Mouse (Mus musculus) MEL (cell line): ENCODE data around the gene Strap. TPM values are rescaled to one million over a fixed set of nuclear protein-coding genes. Genes with fewer than 3 reads are reported as not detected.

ENCODE experiments used
- DNase-seq: peaks from one replicate; pipeline ENCODE4 v3.0.0; 2011; ENCODE audit warnings: low read depth, low spot score
- H3K27ac ChIP-seq: 2 replicates; pipeline ENCODE4 v1.5.1; 2012; ENCODE audit warnings: low read depth, mild to moderate bottlenecking, control low read depth, low read length, moderate library complexity; ENCODE audit not compliant: control insufficient read depth
- H3K27me3 ChIP-seq, 2 experiments: fragments of 150-350 bp in 1 of 2; sonication (generic) in 1 of 2; 2 replicates each; pipeline ENCODE4 v1.6.1; 2012; ENCODE audit warnings: low read length in 2 of 2, mild to moderate bottlenecking in 2 of 2, improper control_type of control experiment in 1 of 2, moderate library complexity in 1 of 2; ENCODE audit not compliant: insufficient read depth in 2 of 2, control insufficient read depth in 1 of 2
- H3K36me3 ChIP-seq, 2 experiments: 2 replicates each; pipeline ENCODE4 v1.6.1; 2012 to 2014; ENCODE audit warnings: low read length in 2 of 2, improper control_type of control experiment in 1 of 2, inconsistent platforms in 1 of 2, mild to moderate bottlenecking in 1 of 2; ENCODE audit not compliant: insufficient read depth in 2 of 2, control insufficient read depth in 1 of 2
- H3K4me1 ChIP-seq, 2 experiments: fragments of 150-350 bp in 1 of 2; sonication (generic) in 1 of 2; 2 replicates each; pipeline ENCODE4 v1.6.1; 2012; ENCODE audit warnings: low read length in 2 of 2, improper control_type of control experiment in 1 of 2, mild to moderate bottlenecking in 1 of 2; ENCODE audit not compliant: insufficient read depth in 2 of 2, control insufficient read depth in 1 of 2
- H3K4me3 ChIP-seq, 2 experiments: fragments of 150-350 bp in 1 of 2; sonication (generic) in 1 of 2; 2 replicates each; pipeline ENCODE4 v1.5.1; 2012; ENCODE audit warnings: low read depth in 2 of 2, low read length in 2 of 2, mild to moderate bottlenecking in 2 of 2, moderate library complexity in 2 of 2, control low read depth in 1 of 2, improper control_type of control experiment in 1 of 2; ENCODE audit not compliant: control insufficient read depth in 1 of 2, insufficient read depth in 1 of 2
- H3K79me2 ChIP-seq: 2 replicates; pipeline ENCODE4 v1.6.1; 2012; ENCODE audit warnings: mild to moderate bottlenecking, low read length, moderate library complexity; ENCODE audit not compliant: control insufficient read depth, poor library complexity, insufficient read depth
- H3K9ac ChIP-seq: 2 replicates; pipeline ENCODE4 v1.6.1; 2012; ENCODE audit warnings: low read depth, mild to moderate bottlenecking, control low read depth, low read length, moderate library complexity; ENCODE audit not compliant: control insufficient read depth, poor library complexity, severe bottlenecking
- H3K9me3 ChIP-seq: fragments of 150-350 bp; sonication (generic); replicated peaks from 2 replicates; pipeline ENCODE4 v1.6.1; 2012; ENCODE audit warnings: mild to moderate bottlenecking, low read length, improper control_type of control experiment, moderate library complexity; ENCODE audit not compliant: insufficient read depth
- CHD1 ChIP-seq: IDR thresholded peaks from 2 replicates; pipeline ENCODE4 v1.6.1; 2012; ENCODE audit warnings: low read depth, mild to moderate bottlenecking, inconsistent platforms, low read length, improper control_type of control experiment
- CTCF ChIP-seq, 3 experiments: IDR thresholded peaks in 2 of 3; conservative IDR thresholded peaks in 1 of 3; 2 replicates each; pipeline ENCODE4 v1.5.1; 2011 to 2012; ENCODE audit warnings: low read length in 3 of 3, low read depth in 2 of 3, mild to moderate bottlenecking in 2 of 3, improper control_type of control experiment in 1 of 3, inconsistent platforms in 1 of 3, mixed read lengths in 1 of 3, moderate library complexity in 1 of 3; ENCODE audit not compliant: control insufficient read depth in 1 of 3, insufficient read depth in 1 of 3, poor library complexity in 1 of 3, severe bottlenecking in 1 of 3
- E2F4 ChIP-seq: IDR thresholded peaks from 2 replicates; pipeline ENCODE4 v1.6.1; 2011; ENCODE audit warnings: low read depth, low read length, improper control_type of control experiment, borderline replicate concordance
- ELF1 ChIP-seq: IDR thresholded peaks from 2 replicates; pipeline ENCODE4 v1.6.1; 2014; ENCODE audit warnings: low read depth, mild to moderate bottlenecking, inconsistent platforms, low read length, improper control_type of control experiment, moderate library complexity
- EP300 ChIP-seq, 2 experiments: IDR thresholded peaks; 2 replicates each; pipeline ENCODE4 v1.6.1; 2011; ENCODE audit warnings: improper control_type of control experiment in 2 of 2, low read length in 2 of 2, low read depth in 1 of 2, mild to moderate bottlenecking in 1 of 2
- ETS1 ChIP-seq: IDR thresholded peaks from 2 replicates; pipeline ENCODE4 v1.6.1; 2012; ENCODE audit warnings: low read depth, mild to moderate bottlenecking, inconsistent platforms, low read length, improper control_type of control experiment, moderate library complexity
- GATA1 ChIP-seq: IDR thresholded peaks from 2 replicates; pipeline ENCODE4 v1.6.1; 2011; ENCODE audit warnings: low read depth, low read length, improper control_type of control experiment
- HCFC1 ChIP-seq: IDR thresholded peaks from 2 replicates; pipeline ENCODE4 v1.6.1; 2012; ENCODE audit warnings: low read depth, mild to moderate bottlenecking, inconsistent platforms, low read length, improper control_type of control experiment, moderate library complexity
- JUND ChIP-seq: IDR thresholded peaks from 2 replicates; pipeline ENCODE4 v1.6.1; 2011; ENCODE audit warnings: low read depth, mild to moderate bottlenecking, improper control_type of control experiment, low read length
- KAT2A ChIP-seq: conservative IDR thresholded peaks from 2 replicates; pipeline ENCODE4 v1.6.1; 2012; ENCODE audit warnings: low read depth, low read length, improper control_type of control experiment, inconsistent platforms
- MAFK ChIP-seq: IDR thresholded peaks from 2 replicates; pipeline ENCODE4 v1.6.1; 2011; ENCODE audit warnings: low read depth, mild to moderate bottlenecking, low read length, improper control_type of control experiment, borderline replicate concordance
- MAX ChIP-seq: IDR thresholded peaks from 2 replicates; pipeline ENCODE4 v1.6.1; 2011; ENCODE audit warnings: low read length, improper control_type of control experiment
- MAZ ChIP-seq: IDR thresholded peaks from 2 replicates; pipeline ENCODE4 v1.6.1; 2012; ENCODE audit warnings: low read depth, mild to moderate bottlenecking, inconsistent platforms, low read length, improper control_type of control experiment
- MEF2A ChIP-seq: IDR thresholded peaks from 2 replicates; pipeline ENCODE4 v1.6.1; 2014; ENCODE audit warnings: low read depth, mild to moderate bottlenecking, inconsistent platforms, low read length, improper control_type of control experiment; ENCODE audit not compliant: poor library complexity, insufficient replicate concordance, severe bottlenecking; ENCODE audit errors: extremely low read depth
- MYB ChIP-seq: IDR thresholded peaks from 2 replicates; pipeline ENCODE4 v1.6.1; 2011; ENCODE audit warnings: mild to moderate bottlenecking, low read depth, low read length, improper control_type of control experiment
- MYC ChIP-seq: IDR thresholded peaks from 2 replicates; pipeline ENCODE4 v1.6.1; 2011; ENCODE audit warnings: low read depth, mild to moderate bottlenecking, low read length, improper control_type of control experiment, moderate library complexity
- POLR2A ChIP-seq, 2 experiments: IDR thresholded peaks; 2 replicates each; pipeline ENCODE4 v1.6.1; 2011 to 2012; ENCODE audit warnings: low read length in 2 of 2, mild to moderate bottlenecking in 2 of 2, control low read depth in 1 of 2, improper control_type of control experiment in 1 of 2, low read depth in 1 of 2, moderate library complexity in 1 of 2; ENCODE audit not compliant: control insufficient read depth in 1 of 2, insufficient read depth in 1 of 2, poor library complexity in 1 of 2
- POLR2AphosphoS2 ChIP-seq: IDR thresholded peaks from 2 replicates; pipeline ENCODE4 v1.6.1; 2011; ENCODE audit warnings: low read length, improper control_type of control experiment
- POLR2AphosphoS5 ChIP-seq: IDR thresholded peaks from 2 replicates; pipeline ENCODE4 v1.6.1; 2012; ENCODE audit warnings: low read depth, borderline replicate concordance, mild to moderate bottlenecking, inconsistent platforms, low read length, moderate library complexity, mixed read lengths
- RAD21 ChIP-seq: IDR thresholded peaks from 2 replicates; pipeline ENCODE4 v1.6.1; 2011; ENCODE audit warnings: mild to moderate bottlenecking, low read depth, low read length, improper control_type of control experiment
- RCOR1 ChIP-seq: IDR thresholded peaks from 2 replicates; pipeline ENCODE4 v1.6.1; 2012; ENCODE audit warnings: low read depth, mild to moderate bottlenecking, inconsistent platforms, low read length, improper control_type of control experiment
- SMC3 ChIP-seq: IDR thresholded peaks from 2 replicates; pipeline ENCODE4 v1.6.1; 2011; ENCODE audit warnings: low read depth, low read length, improper control_type of control experiment
- TAL1 ChIP-seq: IDR thresholded peaks from 2 replicates; pipeline ENCODE4 v1.6.1; 2012; ENCODE audit warnings: mild to moderate bottlenecking, inconsistent platforms, low read length, moderate library complexity, mixed read lengths
- TBP ChIP-seq: IDR thresholded peaks from 2 replicates; pipeline ENCODE4 v1.8.0; 2011; ENCODE audit warnings: low read depth, low read length, improper control_type of control experiment
- TCF12 ChIP-seq: IDR thresholded peaks from 2 replicates; pipeline ENCODE4 v1.6.1; 2014; ENCODE audit warnings: low read depth, mild to moderate bottlenecking, inconsistent platforms, low read length, improper control_type of control experiment, moderate library complexity
- UBTF ChIP-seq: IDR thresholded peaks from 2 replicates; pipeline ENCODE4 v1.6.1; 2012; ENCODE audit warnings: low read depth, mild to moderate bottlenecking, inconsistent platforms, low read length, improper control_type of control experiment, moderate library complexity, borderline replicate concordance; ENCODE audit not compliant: insufficient read depth
- USF1 ChIP-seq: IDR thresholded peaks from 2 replicates; pipeline ENCODE4 v1.6.1; 2014; ENCODE audit warnings: low read depth, mild to moderate bottlenecking, inconsistent platforms, low read length, improper control_type of control experiment, moderate library complexity
- USF2 ChIP-seq, 2 experiments: IDR thresholded peaks; 2 replicates each; pipeline ENCODE4 v1.6.1; 2011 to 2012; ENCODE audit warnings: improper control_type of control experiment in 2 of 2, low read length in 2 of 2, borderline replicate concordance in 1 of 2, inconsistent platforms in 1 of 2, low read depth in 1 of 2, mild to moderate bottlenecking in 1 of 2; ENCODE audit not compliant: insufficient read depth in 1 of 2
- ZC3H11A ChIP-seq: IDR thresholded peaks from 2 replicates; pipeline ENCODE4 v1.6.1; 2012; ENCODE audit warnings: low read depth, mild to moderate bottlenecking, inconsistent platforms, low read length, improper control_type of control experiment
- ZKSCAN1 ChIP-seq: IDR thresholded peaks from 2 replicates; pipeline ENCODE4 v1.6.1; 2012; ENCODE audit warnings: low read depth, mild to moderate bottlenecking, inconsistent platforms, low read length, improper control_type of control experiment, moderate library complexity
- ZMIZ1 ChIP-seq: IDR thresholded peaks from 2 replicates; pipeline ENCODE4 v1.6.1; 2012; ENCODE audit warnings: low read depth, mild to moderate bottlenecking, inconsistent platforms, low read length, improper control_type of control experiment, moderate library complexity
- ZNF384 ChIP-seq: IDR thresholded peaks from 2 replicates; pipeline ENCODE4 v1.6.1; 2012; ENCODE audit warnings: low read depth, mild to moderate bottlenecking, inconsistent platforms, low read length, improper control_type of control experiment
- polyA plus RNA-seq, 2 experiments: library from polyadenylated mRNA; stranded (reverse) in 1 of 2; unstranded in 1 of 2; fragments of >175 nt in 1 of 2; fragments of >200 nt in 1 of 2; gene quantifications; 2 replicates each; pipeline versions ENCODE4 v1.2.1 to v1.2.4; 2012; ENCODE audit warnings: low replicate concordance in 2 of 2, low read depth in 1 of 2; ENCODE audit not compliant: insufficient read length in 2 of 2, insufficient read depth in 1 of 2, missing spikeins in 1 of 2
- total RNA-seq: library from RNA; depleted of rRNA; stranded (reverse); fragments of 300-350 nt; gene quantifications from 2 replicates; pipeline ENCODE4 v1.2.3, GENCODE M21; 2012

Strap gene
- total and polyA plus RNA-seq, 3 experiments = 142 to 194 TPM; not detected in 1

DNA sequence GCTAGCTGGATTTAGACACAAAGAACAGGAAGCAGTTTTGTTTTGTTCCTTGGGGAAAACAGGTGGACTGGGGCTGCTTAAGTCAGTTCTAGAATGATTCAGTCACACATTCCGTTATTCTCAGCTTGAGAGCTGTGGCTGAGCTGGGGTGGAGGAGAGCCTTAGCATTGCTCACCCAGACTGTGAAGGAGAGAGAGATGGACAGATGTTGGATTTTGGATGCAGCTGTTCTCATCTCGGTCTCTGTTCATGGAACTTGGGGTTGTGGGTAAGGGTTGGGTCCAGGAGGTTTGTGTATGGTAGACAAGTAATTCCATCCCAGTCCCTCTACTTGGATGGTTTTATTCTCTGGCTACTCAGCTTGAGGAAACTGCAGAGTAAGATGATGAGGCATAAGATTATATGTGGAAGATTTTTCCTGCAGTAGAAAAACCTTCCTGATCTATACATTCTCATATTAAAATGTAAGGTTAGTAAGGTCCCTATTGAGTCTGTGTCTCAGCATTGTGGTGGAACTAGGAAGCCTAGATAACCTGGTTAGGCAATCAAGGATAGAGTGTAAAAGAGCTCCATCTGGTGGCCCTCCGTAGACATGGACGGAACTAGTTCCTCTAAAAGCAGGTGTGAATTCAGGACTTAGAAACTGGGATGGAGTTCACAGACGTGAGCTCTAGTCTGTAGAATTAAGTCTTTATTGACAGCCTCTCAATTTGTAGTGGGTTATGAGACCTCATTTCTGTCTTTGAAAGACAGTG, 12.5 kb downstream of the Strap start:
- Histone ChIP-seq H3K79me2 (no peaks in the 10 kb centered on the region), H3K4me1 (no peaks in the 10 kb centered on the region), H3K36me3 (peaks cover 3 to 23% of the 10 kb centered on the region in 2 experiments; a peak in 3 of 4 replicates), H3K9me3 (no peaks in the 10 kb centered on the region), H3K9ac (no peak overlapping the region), H3K27ac (no peak overlapping the region), H3K4me3 (no peak overlapping the region), H3K27me3 (no peaks in the 10 kb centered on the region)
- peak; percentile 66 for DNase-seq
- TF ChIP-seq TBP = no peak
- peak; percentile 47 to 62 (median 51) for TF ChIP-seq CTCF (IDR thresholded peaks at IDR 0.05 in 2 of 3, conservative IDR thresholded peaks at IDR 0.05 in 1 of 3; ENCODE audit: control insufficient read depth in 1 of 3, insufficient read depth in 1 of 3, low read depth in 2 of 3, low read length in 3 of 3, poor library complexity in 1 of 3, severe bottlenecking in 1 of 3)
- TF ChIP-seq ZNF384 = no peak
- TF ChIP-seq POLR2A (IDR thresholded peaks at IDR 0.05; ENCODE audit: control insufficient read depth in 1 of 2, insufficient read depth in 1 of 2, low read depth in 1 of 2, low read length in 2 of 2, poor library complexity in 1 of 2) = no peak
- no peak for TF ChIP-seq JUND
- TF ChIP-seq TAL1 = no peak
- TF ChIP-seq MAX = no peak
- no peak for TF ChIP-seq MEF2A
- no peak for TF ChIP-seq MYB
- TF ChIP-seq ZKSCAN1 = no peak
- TF ChIP-seq GATA1 = no peak
- TF ChIP-seq RCOR1 = no peak
- TF ChIP-seq ETS1 = no peak
- no peak for TF ChIP-seq USF1
- no peak for TF ChIP-seq MYC
- no peak for TF ChIP-seq UBTF
- no peak for TF ChIP-seq POLR2AphosphoS5
- no peak for TF ChIP-seq EP300 (IDR thresholded peaks at IDR 0.05; ENCODE audit: low read depth in 1 of 2, low read length in 2 of 2)
- TF ChIP-seq ELF1 = 0 out of 2 replicates have a peak, but pooled peaks have one; percentile 15
- TF ChIP-seq CHD1 = no peak
- TF ChIP-seq E2F4 = no peak
- no peak for TF ChIP-seq USF2 (IDR thresholded peaks at IDR 0.05; ENCODE audit: borderline replicate concordance in 1 of 2, insufficient read depth in 1 of 2, low read depth in 1 of 2, low read length in 2 of 2)
- TF ChIP-seq ZC3H11A = no peak
- no peak for TF ChIP-seq POLR2AphosphoS2
- TF ChIP-seq ZMIZ1 = no peak
- peak; percentile 18 for TF ChIP-seq RAD21
- TF ChIP-seq TCF12 = no peak
- peak; percentile 35 for TF ChIP-seq SMC3
- TF ChIP-seq MAFK = no peak
- TF ChIP-seq HCFC1 = no peak
- TF ChIP-seq MAZ = no peak
- no peak for TF ChIP-seq KAT2A
